Mouse (Mus musculus): ENCODE data around the gene Ppp1r1b. TPM values are rescaled to one million over a fixed set of nuclear protein-coding genes. Genes with fewer than 3 reads are reported as not detected.

The Ppp1r1b gene
- total RNA-seq, 2 experiments from 2014 or later = 4.6 to 7.0 TPM

DNA sequence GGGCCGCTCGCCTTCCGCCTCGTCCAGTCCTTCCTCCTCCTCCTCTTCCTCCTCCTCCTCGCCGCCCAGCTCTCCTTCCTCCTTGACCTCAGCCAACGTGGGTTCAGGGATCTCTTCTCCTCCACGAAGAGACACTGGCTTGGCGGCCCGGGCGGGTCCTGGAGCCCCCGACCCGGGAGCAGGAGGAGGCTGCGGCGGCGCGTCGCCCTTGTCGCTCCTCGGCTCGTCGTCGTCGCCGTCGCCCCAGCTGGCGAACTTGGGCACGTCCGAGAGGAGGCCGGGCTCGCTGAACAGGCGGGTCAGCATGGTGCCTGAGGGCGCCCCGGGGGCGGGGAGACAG lies 20.2 kb upstream of the Ppp1r1b start:
- intact Hi-C loops (cut with DNase I) = no loop called here
- no peak for DNase-seq

- intact Hi-C loops (cut with DNase I) = no loop called here
- DNase-seq = no peak
These were observed 19.7 kb upstream of the Ppp1r1b start for GRCm38 (mm10) chr11:98328371-98329069.

- intact Hi-C loops (cut with DNase I) = no loop called here
- no peak for DNase-seq
These were observed 18.9 kb upstream of the Ppp1r1b start, which contains the start of gene Neurod2 for GRCm38 (mm10) chr11:98329081-98329959. Gene Neurod2 (minus strand): TSS chr11:98329648.

DNA sequence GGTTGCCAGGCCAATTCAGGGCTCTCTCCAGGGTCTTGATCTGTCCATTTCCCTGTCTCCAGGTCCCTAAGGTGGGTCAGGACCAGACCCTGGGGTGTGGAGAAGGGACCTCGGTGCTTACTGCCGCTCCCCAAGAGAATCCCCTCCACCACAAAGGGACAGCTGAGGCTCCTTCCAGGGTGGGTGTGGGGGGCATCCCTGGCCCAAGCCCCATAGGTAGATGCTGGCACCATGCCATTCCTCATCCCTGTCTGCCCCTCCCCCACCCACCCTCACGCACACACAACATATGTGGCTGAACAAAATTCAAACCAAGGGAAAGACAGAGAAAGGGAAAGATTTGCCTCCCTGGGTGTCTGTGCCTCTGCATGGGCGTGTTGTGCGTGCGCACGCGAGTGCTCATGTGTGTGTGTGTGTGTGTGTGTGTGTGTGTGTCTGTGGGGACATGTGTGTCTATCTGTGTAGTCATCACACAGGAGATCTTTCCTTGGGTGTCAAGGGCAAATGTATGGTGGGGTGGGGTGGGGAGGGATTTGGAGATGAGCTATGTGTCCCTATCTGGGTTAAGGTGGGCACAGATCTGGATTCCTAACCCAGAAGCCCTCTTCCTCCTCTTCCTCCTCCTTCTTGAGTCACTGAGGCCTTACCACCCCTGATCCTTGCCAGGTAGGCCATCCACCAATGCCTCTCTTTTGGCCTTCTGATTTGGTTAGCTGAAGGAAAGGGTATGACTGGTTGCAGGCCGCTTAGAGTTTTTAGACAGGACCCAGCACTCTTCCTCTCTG lies 18.1 kb upstream of the Ppp1r1b start:
- no peak for DNase-seq
- intact Hi-C loops (cut with DNase I) = no loop called here

DNA sequence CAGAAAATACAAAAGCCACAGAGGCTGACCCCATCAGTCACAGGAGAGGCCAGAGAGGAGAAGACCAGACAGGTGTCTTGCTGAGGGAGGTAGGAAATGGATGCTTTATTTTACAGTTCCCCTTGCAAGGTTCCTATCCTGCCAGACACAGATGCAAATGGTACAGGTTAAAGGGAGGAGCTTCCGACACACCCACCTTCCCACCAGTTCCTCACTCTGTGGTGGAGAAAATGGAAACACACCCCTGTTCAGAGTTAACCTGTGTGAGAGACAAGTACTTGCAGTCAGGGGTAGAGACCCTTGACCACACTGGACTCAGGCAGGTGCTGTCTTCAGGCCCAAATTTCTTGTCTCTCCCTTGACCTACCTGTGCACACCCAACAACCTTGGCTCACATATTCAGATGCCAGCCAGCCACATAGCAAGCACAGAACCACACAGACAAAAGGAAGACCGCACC lies 17.4 kb upstream of the Ppp1r1b start:
- intact Hi-C loops (cut with DNase I) = no loop called here
- DNase-seq = no peak

GRCm38 (mm10) chr11:98331401-98331800 lies 16.8 kb upstream of the Ppp1r1b start:
- intact Hi-C loops (cut with DNase I) = no loop called here
- no peak for DNase-seq

GRCm38 (mm10) chr11:98332186-98332585 lies 16.0 kb upstream of the Ppp1r1b start:
- intact Hi-C loops (cut with DNase I) = no loop called here
- DNase-seq = no peak

DNA sequence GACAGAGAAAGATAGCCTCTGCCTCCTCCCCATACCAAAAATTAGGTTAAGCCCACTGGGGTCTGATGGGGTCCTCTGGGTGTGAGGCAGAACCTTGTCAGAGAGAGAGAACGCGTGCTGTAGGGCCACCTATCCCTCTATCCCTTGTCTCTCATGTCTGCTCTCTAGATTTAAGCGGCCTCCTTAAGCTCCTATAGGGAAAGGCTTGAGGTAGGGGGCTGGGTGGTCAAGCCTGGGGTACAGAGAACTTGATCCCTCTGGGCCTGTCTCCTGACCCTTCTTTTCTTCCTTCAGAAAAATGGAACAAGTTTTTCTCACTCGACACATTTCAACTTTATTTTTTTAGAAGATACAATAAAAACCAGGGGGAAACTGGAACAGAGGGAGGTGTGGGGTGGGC lies 15.4 kb upstream of the Ppp1r1b start:
- intact Hi-C loops (cut with DNase I) = no loop called here
- no peak for DNase-seq

DNA sequence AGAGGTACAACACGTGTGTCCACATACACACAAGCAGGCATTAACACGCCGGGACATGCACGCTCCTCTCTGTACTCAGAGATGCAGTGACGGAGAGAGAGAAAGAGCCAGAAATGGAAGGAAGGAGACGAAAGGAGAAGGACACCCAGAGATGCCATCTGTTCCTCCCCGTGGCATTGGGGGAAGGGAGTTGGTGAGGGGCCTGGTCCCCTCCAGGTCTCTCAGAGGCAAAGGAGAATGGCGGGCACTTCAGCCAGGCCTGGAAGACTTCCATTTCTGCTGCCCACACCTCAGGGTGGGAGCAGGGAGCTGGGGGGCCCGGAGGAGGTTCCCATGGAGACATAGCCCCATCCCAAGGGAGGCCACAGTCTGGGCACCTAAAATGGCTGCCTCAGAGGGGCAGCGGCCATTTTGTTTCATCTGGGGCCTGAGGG lies 14.9 kb upstream of the Ppp1r1b start:
- intact Hi-C loops (cut with DNase I) = no loop called here
- DNase-seq = no peak

- DNase-seq = no peak
- intact Hi-C loops (cut with DNase I) = no loop called here
These were observed 14.0 kb upstream of the Ppp1r1b start for GRCm38 (mm10) chr11:98333981-98334741.

GRCm38 (mm10) chr11:98335250-98335649 lies 13.0 kb upstream of the Ppp1r1b start:
- intact Hi-C loops (cut with DNase I) = no loop called here
- no peak for DNase-seq

DNA sequence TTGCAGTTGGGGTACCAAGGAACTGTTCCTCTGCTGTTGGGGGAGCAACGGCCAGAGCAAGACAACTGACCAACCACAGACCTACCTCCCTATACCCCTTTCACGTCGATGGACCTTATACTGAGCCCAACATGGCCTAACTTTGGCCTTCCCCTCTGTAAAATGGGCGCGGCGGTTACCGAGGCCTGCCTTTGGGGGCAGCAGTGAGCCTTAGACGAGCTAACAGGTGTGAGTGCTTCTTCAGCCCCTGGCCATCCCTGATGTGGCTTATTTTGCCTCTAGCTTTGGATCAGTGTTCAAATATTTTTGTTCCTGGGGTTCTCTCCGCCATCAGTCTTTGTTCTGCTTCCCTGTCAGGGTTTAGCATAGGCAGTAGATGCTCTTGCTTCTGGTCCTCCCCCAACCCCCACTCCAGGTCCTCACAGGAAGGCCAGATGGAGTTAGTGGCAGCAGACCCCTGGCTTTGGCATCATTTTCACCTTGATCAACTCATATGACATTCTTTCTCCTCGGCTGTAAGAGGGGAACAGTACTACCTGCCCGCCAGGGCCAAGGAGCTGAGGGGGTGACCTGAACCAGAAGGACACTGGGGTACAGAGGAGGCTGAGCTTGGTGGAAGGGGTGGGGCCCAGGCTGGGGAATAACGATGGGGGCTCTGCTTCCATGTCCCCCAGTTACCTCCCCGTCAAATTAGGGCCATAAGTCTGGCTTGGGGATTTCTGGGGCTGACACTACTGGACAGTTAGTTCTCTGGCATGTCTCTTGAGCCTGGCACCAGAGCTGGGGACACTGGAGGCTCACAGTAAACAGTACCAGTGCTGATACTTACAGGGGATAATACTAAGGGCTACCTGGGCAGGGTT lies 11.7 kb upstream of the Ppp1r1b start:
- intact Hi-C loops (cut with DNase I) = no loop called here
- DNase-seq = no peak

- DNase-seq = peak; percentile 41 to 46
- intact Hi-C loops (cut with DNase I) = no loop called here
These were observed 9.7 kb upstream of the Ppp1r1b start for GRCm38 (mm10) chr11:98338507-98338961.

DNA sequence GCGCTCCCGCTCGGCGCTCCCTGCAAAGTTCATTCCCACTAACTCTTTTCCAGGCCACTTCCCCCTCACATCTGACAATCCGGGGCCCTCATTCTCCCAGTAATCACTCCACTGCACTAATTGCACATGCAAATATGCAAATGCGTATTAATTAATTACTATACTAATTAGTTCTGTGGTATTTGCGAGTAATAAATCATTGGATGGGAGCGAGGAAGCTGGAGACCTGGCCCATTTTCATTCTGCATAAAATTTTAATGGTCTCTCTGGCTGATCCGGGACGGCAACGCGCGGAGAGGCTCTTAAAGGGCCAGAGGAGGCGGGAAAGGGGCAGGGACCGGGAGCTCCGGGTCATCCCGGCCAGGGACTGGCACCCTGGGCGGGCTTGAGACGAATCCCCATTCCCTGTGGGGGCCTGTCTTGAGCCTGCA lies 9.1 kb upstream of the Ppp1r1b start:
- DNase-seq = no peak
- intact Hi-C loops (cut with DNase I) = no loop called here

- intact Hi-C loops (cut with DNase I) = no loop called here
- DNase-seq = no peak
These were observed 8.4 kb upstream of the Ppp1r1b start for GRCm38 (mm10) chr11:98339679-98340287.

DNA sequence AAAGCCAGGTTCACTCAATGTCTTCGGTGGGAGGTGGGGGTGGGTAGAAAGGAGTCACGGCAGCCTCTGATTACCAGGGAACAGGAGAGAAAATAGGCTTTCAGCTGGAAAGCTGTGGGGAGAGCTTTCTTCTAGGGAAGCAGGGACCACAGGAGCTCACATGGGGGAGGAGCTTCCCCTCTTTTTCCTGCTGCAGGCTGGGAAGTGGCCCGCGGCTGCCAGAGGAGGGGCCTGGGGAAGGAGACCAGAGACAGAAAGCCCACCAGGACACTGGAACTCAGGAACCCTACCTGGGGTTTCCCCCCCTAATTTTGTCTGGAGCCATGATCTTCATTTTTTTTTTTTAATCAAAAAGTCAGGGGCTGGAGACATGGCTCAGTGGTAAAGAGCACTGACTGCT lies 7.6 kb upstream of the Ppp1r1b start:
- intact Hi-C loops (cut with DNase I) = no loop called here

DNA sequence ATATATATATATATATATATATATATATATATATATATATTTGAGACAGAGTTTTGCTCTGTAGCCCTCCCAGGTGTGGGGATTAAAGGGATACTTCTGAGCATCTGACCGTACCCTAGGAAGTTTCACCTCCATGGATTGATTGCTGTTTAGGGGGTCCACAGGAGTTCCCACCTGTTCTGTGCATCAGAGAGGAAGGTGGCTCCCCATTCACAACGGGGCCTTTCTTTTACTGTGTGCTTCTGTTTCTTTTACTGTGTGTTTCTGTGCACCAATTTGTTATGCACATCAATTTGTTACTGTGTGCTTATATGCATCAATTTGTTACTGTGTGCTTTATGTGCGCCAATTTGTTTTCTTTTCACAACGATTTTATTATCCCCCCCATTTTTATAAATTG lies 7.0 kb upstream of the Ppp1r1b start:
- intact Hi-C loops (cut with DNase I) = no loop called here

More for the DNA sequence above, 7.6 kb upstream of the Ppp1r1b start:
- no peak for DNase-seq

More for the DNA sequence above, 7.0 kb upstream of the Ppp1r1b start:
- DNase-seq = no peak

All from heart, postnatal 36 days (tissue).